Mouse (Mus musculus): Measurements from ENCODE around the gene B430305J03Rik. TPM values are rescaled to one million over a fixed set of nuclear protein-coding genes. Genes with fewer than 3 reads are reported as not detected.
A peak's percentile ranks its signal among the peaks of the same experiment; 100 is the strongest.

B430305J03Rik gene
- polyA plus RNA-seq (2015; fragmentation: Nextera tagmentation; extraction: Ambion mirVana): not detected in 2 replicates

DNA sequence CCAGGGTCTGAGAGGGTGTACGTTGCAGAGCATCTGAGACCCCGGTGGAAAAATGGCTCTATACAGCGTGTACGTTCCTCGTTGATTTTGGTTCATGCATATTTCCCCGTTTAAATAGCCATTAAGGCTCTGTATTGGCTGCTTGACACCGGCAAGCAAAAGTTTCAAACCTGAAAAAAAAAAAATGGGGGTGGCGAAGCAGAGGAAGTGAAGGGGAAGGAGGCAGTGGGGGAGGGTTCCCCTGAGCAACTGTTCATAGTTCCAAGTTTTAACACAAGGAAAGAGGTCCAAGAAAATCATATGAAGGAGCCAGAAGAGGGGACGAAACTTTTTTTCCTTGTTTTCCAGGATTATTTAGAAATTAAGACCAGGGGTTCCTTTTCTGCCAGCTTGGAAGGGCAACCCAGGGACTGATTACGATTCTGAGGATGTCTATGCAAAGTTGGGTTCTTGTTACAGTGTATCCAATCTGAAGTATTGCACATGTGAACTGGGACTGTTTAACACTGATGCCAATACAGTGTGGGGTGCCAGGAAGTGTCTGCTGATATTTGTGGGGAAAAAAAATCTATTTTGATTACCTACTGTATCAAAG, at the start of gene B430305J03Rik:
TSS of gene B430305J03Rik (minus strand) at position 173 of the 595 bp plus-strand sequence.
- Histone ChIP-seq H3K36me3 (ENCODE audit: insufficient read depth, low read length) (no peaks in the 10 kb centered on the region), H3K27ac (peak within 1 kb of the TSS; percentile 94), H3K9ac (ENCODE audit: low read depth, low read length) (peak within 1 kb of the TSS; percentile 78), H3K4me3 (replicated peaks; ENCODE audit: low read depth, low read length) (peak within 1 kb of the TSS; percentile 88), H3K4me2 (ENCODE audit: low read length) (peak within 1 kb of the TSS; percentile 74), H3K4me1 (replicated peaks; ENCODE audit: insufficient read depth, low read length) (no peaks in the 10 kb centered on the region), H3K27me3 (ENCODE audit: insufficient read depth, low read length) (no peaks in the 10 kb centered on the region), H3K9me3 (replicated peaks; ENCODE audit: low read length) (no peaks in the 10 kb centered on the region)
- no peak for TF ChIP-seq CTCF (IDR thresholded peaks at IDR 0.05; ENCODE audit: low read depth)
- ATAC-seq (replicated peaks; ENCODE audit: low FRiP score, low read depth) (no peak), DNase-seq (ENCODE audit: low spot score) (peak; percentile 44)
- whole genome bisulfite sequencing: 2% methylated on average over 10 of the region's 10 CpGs

DNA sequence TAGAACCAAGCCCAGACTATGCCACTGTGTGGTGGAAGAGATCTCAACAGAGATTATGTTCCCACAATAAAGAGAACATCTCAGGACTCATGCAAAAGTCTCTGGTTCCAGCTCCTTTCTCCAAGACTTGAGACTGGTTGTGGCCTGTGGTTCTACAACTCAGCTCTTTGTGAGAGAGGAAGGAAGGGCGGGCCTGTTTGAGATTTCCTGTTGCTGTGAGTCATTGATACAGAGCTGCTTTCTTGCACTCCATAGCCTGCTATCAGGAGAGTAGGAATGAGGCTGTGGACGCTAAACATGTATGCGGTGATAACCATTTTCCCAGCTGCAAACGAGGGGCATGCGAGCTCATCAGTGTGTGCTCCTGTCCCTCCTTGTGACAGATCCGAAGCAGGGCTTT, 43.9 kb upstream of the B430305J03Rik start:
- 75% methylated on average over 6 of the region's 6 CpGs for WGBS
- Histone ChIP-seq H3K9me3 (replicated peaks; ENCODE audit: low read length) (no peaks in the 10 kb centered on the region), H3K4me2 (ENCODE audit: low read length) (no peak overlapping the region), H3K27me3 (ENCODE audit: insufficient read depth, low read length) (no peaks in the 10 kb centered on the region), H3K36me3 (ENCODE audit: insufficient read depth, low read length) (no peaks in the 10 kb centered on the region), H3K4me3 (replicated peaks; ENCODE audit: low read depth, low read length) (no peak overlapping the region), H3K9ac (ENCODE audit: low read depth, low read length) (no peak overlapping the region), H3K4me1 (replicated peaks; ENCODE audit: insufficient read depth, low read length) (no peaks in the 10 kb centered on the region), H3K27ac (no peak overlapping the region)
- peak; percentile 6 for DNase-seq (ENCODE audit: low spot score)
- TF ChIP-seq CTCF (IDR thresholded peaks at IDR 0.05; ENCODE audit: low read depth): no peak
- ATAC-seq (replicated peaks; ENCODE audit: low FRiP score, low read depth): no peak

DNA sequence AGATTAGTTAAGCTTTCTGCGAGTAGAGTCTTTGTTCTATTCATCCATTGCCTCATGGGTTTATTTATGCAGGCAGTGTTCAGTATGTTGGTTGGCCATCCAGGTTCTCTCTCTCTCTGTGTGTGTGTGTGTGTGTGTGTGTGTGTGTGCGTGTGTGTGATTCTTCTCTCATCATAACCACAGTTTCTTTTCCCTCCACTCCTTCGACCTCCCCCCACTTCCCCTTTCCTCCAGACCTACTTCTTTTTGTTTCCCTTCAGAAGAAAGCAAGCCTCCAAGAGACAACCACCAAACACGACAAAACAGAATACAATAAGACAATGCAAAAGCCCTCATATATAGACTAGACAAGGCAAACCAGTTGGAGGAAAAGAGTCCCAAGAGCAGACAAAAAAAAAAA, 41.2 kb upstream of the B430305J03Rik start:
- no peak overlapping the region for H3K4me3 ChIP-seq (replicated peaks; ENCODE audit: low read depth, low read length)
- H3K4me1 ChIP-seq (replicated peaks; ENCODE audit: insufficient read depth, low read length): no peaks in the 10 kb centered on the region
- H3K27ac ChIP-seq: no peak overlapping the region
- H3K9me3 ChIP-seq (replicated peaks; ENCODE audit: low read length): no peaks in the 10 kb centered on the region
- ATAC-seq (replicated peaks; ENCODE audit: low FRiP score, low read depth): no peak
- no peak for DNase-seq (ENCODE audit: low spot score)
- H3K4me2 ChIP-seq (ENCODE audit: low read length): no peak overlapping the region
- no peak for TF ChIP-seq CTCF (IDR thresholded peaks at IDR 0.05; ENCODE audit: low read depth)
- no peaks in the 10 kb centered on the region for H3K36me3 ChIP-seq (ENCODE audit: insufficient read depth, low read length)
- 77% methylated on average over 4 of the region's 4 CpGs for WGBS
- no peak overlapping the region for H3K9ac ChIP-seq (ENCODE audit: low read depth, low read length)
- H3K27me3 ChIP-seq (ENCODE audit: insufficient read depth, low read length): no peaks in the 10 kb centered on the region

DNA sequence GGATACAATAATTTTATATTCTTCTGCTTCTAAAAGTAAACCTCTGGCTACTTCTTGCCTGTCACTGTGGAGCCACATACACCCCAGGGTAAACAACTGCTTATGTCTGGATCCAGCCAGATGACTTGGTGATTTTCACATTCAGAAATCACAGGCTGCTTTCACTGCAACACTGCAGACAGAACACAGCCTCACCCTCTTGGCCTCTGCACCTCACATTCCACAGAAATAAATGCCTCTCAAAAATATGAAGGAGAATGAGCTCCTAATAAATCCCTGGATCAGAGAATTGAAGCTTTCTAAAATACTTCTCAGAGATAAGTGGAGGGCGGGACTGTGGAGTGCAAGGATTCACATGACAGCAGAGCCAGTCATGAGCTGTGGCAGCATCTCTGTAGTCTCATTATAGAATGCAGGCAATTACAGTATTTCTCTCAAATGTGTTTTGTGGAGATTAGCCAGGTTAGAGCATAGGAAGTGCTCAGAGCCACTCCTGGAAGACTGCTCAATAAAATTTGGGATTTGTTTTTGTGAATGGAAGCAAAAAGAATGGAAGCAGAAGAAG, 35.2 kb upstream of the B430305J03Rik start:
- H3K9ac ChIP-seq (ENCODE audit: low read depth, low read length): no peak overlapping the region
- WGBS: 51% methylated on average over 1 of the region's 1 CpGs

DNA sequence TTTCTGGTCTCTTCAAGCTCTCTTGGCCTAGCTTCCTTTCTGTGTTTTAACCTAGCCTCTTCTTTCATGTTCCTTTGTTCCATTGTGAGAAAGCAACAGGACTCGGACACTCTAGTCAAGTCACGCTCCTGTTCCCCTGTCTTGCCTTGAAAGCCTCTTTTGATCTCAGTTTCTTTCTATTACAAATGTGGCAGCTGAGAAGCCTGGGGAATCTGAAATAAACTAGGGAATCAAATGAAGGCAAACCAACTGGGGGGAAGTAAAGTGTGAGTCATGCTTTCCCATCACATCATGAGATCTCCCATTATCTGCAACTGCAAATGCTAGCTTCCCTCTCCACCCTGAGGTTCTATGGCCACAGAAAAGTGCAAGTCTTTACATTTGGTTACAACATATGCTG, 31.0 kb upstream of the B430305J03Rik start:
- H3K9me3 ChIP-seq (replicated peaks; ENCODE audit: low read length): no peaks in the 10 kb centered on the region
- H3K27me3 ChIP-seq (ENCODE audit: insufficient read depth, low read length): no peaks in the 10 kb centered on the region
- no peak overlapping the region for H3K4me3 ChIP-seq (replicated peaks; ENCODE audit: low read depth, low read length)
- H3K9ac ChIP-seq (ENCODE audit: low read depth, low read length): no peak overlapping the region
- no peaks in the 10 kb centered on the region for H3K36me3 ChIP-seq (ENCODE audit: insufficient read depth, low read length)
- H3K27ac ChIP-seq: no peak overlapping the region
- no peak for DNase-seq (ENCODE audit: low spot score)
- TF ChIP-seq CTCF (IDR thresholded peaks at IDR 0.05; ENCODE audit: low read depth): no peak
- H3K4me2 ChIP-seq (ENCODE audit: low read length): no peak overlapping the region
- H3K4me1 ChIP-seq (replicated peaks; ENCODE audit: insufficient read depth, low read length): no peaks in the 10 kb centered on the region
- no peak for ATAC-seq (replicated peaks; ENCODE audit: low FRiP score, low read depth)
- 64% methylated on average over 2 of the region's 2 CpGs for WGBS

More for the DNA sequence above, 35.2 kb upstream of the B430305J03Rik start:
- TF ChIP-seq CTCF (IDR thresholded peaks at IDR 0.05; ENCODE audit: low read depth): no peak
- no peak overlapping the region for H3K27ac ChIP-seq
- DNase-seq (ENCODE audit: low spot score) (no peak), ATAC-seq (replicated peaks; ENCODE audit: low FRiP score, low read depth) (no peak)
- H3K4me3 ChIP-seq (replicated peaks; ENCODE audit: low read depth, low read length): no peak overlapping the region
- no peaks in the 10 kb centered on the region for H3K36me3 ChIP-seq (ENCODE audit: insufficient read depth, low read length)
- H3K4me1 ChIP-seq (replicated peaks; ENCODE audit: insufficient read depth, low read length): no peaks in the 10 kb centered on the region
- H3K27me3 ChIP-seq (ENCODE audit: insufficient read depth, low read length): no peaks in the 10 kb centered on the region
- no peak overlapping the region for H3K4me2 ChIP-seq (ENCODE audit: low read length)
- H3K9me3 ChIP-seq (replicated peaks; ENCODE audit: low read length): no peaks in the 10 kb centered on the region

DNA sequence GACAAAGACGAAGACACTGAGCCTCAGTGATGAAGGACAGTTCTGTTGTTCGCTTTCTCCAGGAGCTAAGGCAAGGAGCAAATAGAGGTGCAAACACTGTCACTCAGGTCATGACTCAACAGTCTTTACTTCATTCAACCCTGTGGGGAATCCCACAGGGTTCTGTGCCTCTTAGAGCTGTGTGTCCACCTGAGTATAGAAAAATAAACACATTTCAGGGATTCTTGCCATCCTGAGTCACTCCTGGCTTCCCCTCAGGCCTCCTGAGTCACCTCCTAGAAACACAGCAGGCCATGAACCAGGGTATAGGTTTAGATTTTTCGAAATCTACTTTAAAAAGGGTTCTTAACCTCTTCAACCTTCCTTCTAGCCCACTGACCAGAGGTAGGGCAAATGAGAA, 29.6 kb upstream of the B430305J03Rik start:
- 83% methylated on average over 3 of the region's 3 CpGs for WGBS
- Histone ChIP-seq H3K27ac (no peak overlapping the region), H3K36me3 (ENCODE audit: insufficient read depth, low read length) (no peaks in the 10 kb centered on the region), H3K4me1 (replicated peaks; ENCODE audit: insufficient read depth, low read length) (no peaks in the 10 kb centered on the region), H3K9me3 (replicated peaks; ENCODE audit: low read length) (no peaks in the 10 kb centered on the region), H3K9ac (ENCODE audit: low read depth, low read length) (no peak overlapping the region), H3K4me2 (ENCODE audit: low read length) (no peak overlapping the region), H3K4me3 (replicated peaks; ENCODE audit: low read depth, low read length) (no peak overlapping the region), H3K27me3 (ENCODE audit: insufficient read depth, low read length) (no peaks in the 10 kb centered on the region)
- ATAC-seq (replicated peaks; ENCODE audit: low FRiP score, low read depth) (no peak), DNase-seq (ENCODE audit: low spot score) (no peak)
- no peak for TF ChIP-seq CTCF (IDR thresholded peaks at IDR 0.05; ENCODE audit: low read depth)

Data from kidney, postnatal 0 days (tissue).